Mouse (Mus musculus): Measurements from ENCODE around the gene Fam171a2.
"Not testable (repeated sequence)": the region's sequence is repeated elsewhere in the genome, so short reads cannot be mapped to it uniquely, and the experiment has no call there.

Fam171a2 gene

GRCm38 (mm10) chr11:102396671-102397141, 50.8 kb downstream of the Fam171a2 start:
- no peak for ATAC-seq (ENCODE audit: insufficient number of reproducible peaks, low FRiP score, low TSS enrichment)

GRCm38 (mm10) chr11:102396263-102396662, 51.2 kb downstream of the Fam171a2 start:
- ATAC-seq (ENCODE audit: insufficient number of reproducible peaks, low FRiP score, low TSS enrichment): no peak

GRCm38 (mm10) chr11:102395250-102395649, 52.2 kb downstream of the Fam171a2 start:
- no peak for ATAC-seq (ENCODE audit: insufficient number of reproducible peaks, low FRiP score, low TSS enrichment)

- no peak for ATAC-seq (ENCODE audit: insufficient number of reproducible peaks, low FRiP score, low TSS enrichment)
Observed at GRCm38 (mm10) chr11:102394421-102395124, 52.9 kb downstream of the Fam171a2 start.

GRCm38 (mm10) chr11:102393719-102394420, 53.6 kb downstream of the Fam171a2 start:
- peak; percentile 11; the same call in 1 of the 2 replicates for ATAC-seq (ENCODE audit: insufficient number of reproducible peaks, low FRiP score, low TSS enrichment)

GRCm38 (mm10) chr11:102393238-102393634, 54.2 kb downstream of the Fam171a2 start, which contains the start of gene Rundc3a:
Gene Rundc3a (plus strand): TSS chr11:102393403.
- peak; percentile 72 for ATAC-seq (ENCODE audit: insufficient number of reproducible peaks, low FRiP score, low TSS enrichment)

GRCm38 (mm10) chr11:102392441-102393237, 54.8 kb downstream of the Fam171a2 start:
- peak; percentile 20; the same call in 1 of the 2 replicates for ATAC-seq (ENCODE audit: insufficient number of reproducible peaks, low FRiP score, low TSS enrichment)

- not testable (repeated sequence) for ATAC-seq (ENCODE audit: insufficient number of reproducible peaks, low FRiP score, low TSS enrichment)
Observed at GRCm38 (mm10) chr11:102389436-102389835, 58.0 kb downstream of the Fam171a2 start.
